Mouse (Mus musculus) lung, postnatal 0 days (tissue): ENCODE data around the gene Farsa. TPM values are rescaled to one million over a fixed set of nuclear protein-coding genes. Genes with fewer than 3 reads are reported as not detected.

ENCODE experiments used
- ATAC-seq: fragments of 200-750 bp; cut with Nextera tagmentation; 2 replicates; pipeline ENCODE4 v1.8.0; 2017; ENCODE audit warnings: moderate library complexity
- DNase-seq: peaks from one replicate; pipeline ENCODE4 v3.0.0-alpha.2; 2016; ENCODE audit warnings: low spot score
- H3K27ac ChIP-seq: fragments of 300-500 bp; sonication (generic); 2 replicates; pipeline ENCODE4 v1.5.1; 2014; ENCODE audit warnings: antibody characterized with exemption, mild to moderate bottlenecking, low read length, mixed read lengths
- H3K27me3 ChIP-seq: fragments of 300-500 bp; sonication (generic); replicated peaks from 2 replicates; pipeline ENCODE4 v1.6.1; 2014; ENCODE audit warnings: low read length, mixed read lengths; ENCODE audit not compliant: insufficient read depth
- H3K36me3 ChIP-seq: fragments of 300-500 bp; sonication (generic); 2 replicates; pipeline ENCODE4 v1.6.1; 2014; ENCODE audit warnings: low read length, mixed read lengths; ENCODE audit not compliant: insufficient read depth
- H3K4me1 ChIP-seq: fragments of 300-500 bp; sonication (generic); 2 replicates; pipeline ENCODE4 v1.6.1; 2014; ENCODE audit warnings: antibody characterized with exemption, low read depth, low read length, mixed read lengths; ENCODE audit not compliant: insufficient read depth
- H3K4me2 ChIP-seq: fragments of 300-500 bp; sonication (generic); replicated peaks from 2 replicates; pipeline ENCODE4 v1.6.1; 2014; ENCODE audit warnings: low read depth, mild to moderate bottlenecking, low read length, moderate library complexity, mixed read lengths
- H3K4me3 ChIP-seq: fragments of 300-500 bp; sonication (generic); 2 replicates; pipeline ENCODE4 v1.5.1; 2014; ENCODE audit warnings: low read depth, low read length
- H3K9ac ChIP-seq: fragments of 300-500 bp; sonication (generic); replicated peaks from 2 replicates; pipeline ENCODE4 v1.6.1; 2014; ENCODE audit warnings: low read depth, mild to moderate bottlenecking
- H3K9me3 ChIP-seq: fragments of 300-500 bp; sonication (generic); 2 replicates; pipeline ENCODE4 v1.6.1; 2016; ENCODE audit warnings: low read length, mixed read lengths
- CTCF ChIP-seq: IDR thresholded peaks from 2 replicates; pipeline ENCODE4 v1.5.1; 2016; ENCODE audit warnings: antibody characterized with exemption, mild to moderate bottlenecking
- EP300 ChIP-seq: IDR thresholded peaks from 2 replicates; pipeline ENCODE4 v1.6.1; 2016; ENCODE audit warnings: antibody characterized with exemption, mild to moderate bottlenecking, control low read depth
- WGBS: fragments of 180-500 bp; shearing (Covaris S2); extraction: QIAGEN DNeasy Blood & Tissue Kit; methylation state at CpG from one replicate; pipeline ENCODE4 v1.1.7; 2014; 5-methylcytosine and 5-hydroxymethylcytosine counted together
- polyA plus RNA-seq: library from polyadenylated mRNA; unstranded; fragments of >200 nt; fragmentation: Nextera tagmentation; extraction: Ambion mirVana; gene quantifications from 2 replicates; pipeline ENCODE4 v1.2.1, GENCODE M21; 2015

The Farsa gene
- polyA plus RNA-seq, 1 experiment from 2014 or later = 44.0 TPM

DNA sequence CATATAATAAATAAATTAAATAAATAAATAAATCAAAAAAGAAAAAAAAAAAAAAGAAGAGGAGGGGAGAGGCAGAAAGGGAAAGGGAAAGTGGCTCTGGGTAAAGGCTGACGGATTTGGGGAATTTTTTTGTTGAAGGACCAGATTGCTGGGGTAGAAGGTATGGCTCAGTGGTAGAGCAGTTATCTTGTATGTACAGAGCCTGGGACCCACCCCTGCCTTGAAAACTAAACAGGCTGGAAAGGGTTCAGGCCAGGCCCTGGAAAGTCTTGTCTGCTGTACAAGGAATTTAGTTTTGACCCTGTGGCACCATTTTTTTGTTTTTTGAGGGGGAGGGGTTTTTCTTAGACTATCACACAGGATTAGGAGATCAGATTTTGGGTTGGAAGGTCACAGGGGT is 22.1 kb downstream of the Farsa start:
- Histone ChIP-seq H3K4me1 (no peaks in the 10 kb centered on the region), H3K9ac (no peak overlapping the region), H3K36me3 (no peaks in the 10 kb centered on the region), H3K4me3 (no peak overlapping the region), H3K27ac (no peak overlapping the region), H3K27me3 (no peaks in the 10 kb centered on the region), H3K9me3 (no peaks in the 10 kb centered on the region), H3K4me2 (no peak overlapping the region)
- DNase-seq (no peak), ATAC-seq (no peak)
- 79% methylated on average over 1 of the region's 1 CpGs for WGBS
- TF ChIP-seq CTCF (no peak), EP300 (no peak)

DNA sequence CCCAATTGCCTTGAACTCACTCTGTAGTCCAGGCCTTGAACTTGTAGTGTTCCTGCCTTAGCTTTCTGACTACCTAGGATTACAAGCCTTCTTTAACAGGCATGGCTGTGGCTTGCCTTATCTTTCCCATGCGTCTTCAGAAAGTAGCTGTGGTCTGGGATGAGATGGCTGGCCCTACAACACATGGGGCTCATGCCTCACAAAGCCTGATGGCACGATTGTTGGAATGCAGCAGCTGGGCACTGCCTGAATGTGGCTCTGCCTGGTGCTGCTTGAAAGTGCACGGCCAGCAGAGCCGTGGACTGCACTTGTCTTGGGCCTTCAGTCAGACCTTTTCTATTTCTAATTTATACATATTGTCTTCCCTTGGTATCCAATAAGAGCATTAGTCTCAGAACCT is 27.9 kb downstream of the Farsa start:
- no peaks in the 10 kb centered on the region for H3K9me3 ChIP-seq
- WGBS = 81% methylated on average over 4 of the region's 4 CpGs

DNA sequence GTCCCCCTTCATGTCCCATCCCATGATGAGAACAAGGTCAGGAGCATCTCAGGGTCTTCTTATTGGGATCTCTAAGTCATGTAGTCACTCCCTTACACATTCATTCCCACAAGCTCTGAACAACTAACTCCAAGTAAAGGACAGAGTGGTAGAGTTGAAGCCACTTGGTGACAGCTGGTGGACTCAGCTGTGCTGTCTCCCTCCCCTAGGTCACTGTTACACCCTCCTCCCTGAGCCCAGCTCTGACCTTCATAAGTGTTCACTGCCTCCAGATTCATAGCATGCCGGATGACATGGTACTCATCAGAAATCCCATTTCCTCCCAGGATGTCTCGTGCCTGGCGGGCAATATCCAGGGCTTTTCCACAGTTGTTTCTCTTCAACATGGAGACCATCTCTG is 31.5 kb downstream of the Farsa start:
- no peak for ATAC-seq
- Histone ChIP-seq H3K4me2 (no peak overlapping the region), H3K9me3 (no peaks in the 10 kb centered on the region), H3K4me3 (no peak overlapping the region), H3K9ac (no peak overlapping the region), H3K27ac (no peak overlapping the region), H3K4me1 (0 out of 2 replicates have a peak, but pooled peaks cover 4% of the 10 kb centered on the region), H3K36me3 (0 out of 2 replicates have a peak, but pooled peaks cover 18% of the 10 kb centered on the region), H3K27me3 (no peaks in the 10 kb centered on the region)
- WGBS = 96% methylated on average over 3 of the region's 3 CpGs
- no peak for DNase-seq
- no peak for TF ChIP-seq EP300
- no peak for TF ChIP-seq CTCF

More for the DNA sequence above, 27.9 kb downstream of the Farsa start:
- Histone ChIP-seq H3K4me2 (no peak overlapping the region), H3K27ac (no peak overlapping the region), H3K27me3 (no peaks in the 10 kb centered on the region), H3K9ac (no peak overlapping the region), H3K4me1 (no peaks in the 10 kb centered on the region), H3K36me3 (0 out of 2 replicates have a peak, but pooled peaks cover 18% of the 10 kb centered on the region), H3K4me3 (no peak overlapping the region)
- no peak for ATAC-seq
- TF ChIP-seq CTCF = no peak
- DNase-seq = no peak

DNA sequence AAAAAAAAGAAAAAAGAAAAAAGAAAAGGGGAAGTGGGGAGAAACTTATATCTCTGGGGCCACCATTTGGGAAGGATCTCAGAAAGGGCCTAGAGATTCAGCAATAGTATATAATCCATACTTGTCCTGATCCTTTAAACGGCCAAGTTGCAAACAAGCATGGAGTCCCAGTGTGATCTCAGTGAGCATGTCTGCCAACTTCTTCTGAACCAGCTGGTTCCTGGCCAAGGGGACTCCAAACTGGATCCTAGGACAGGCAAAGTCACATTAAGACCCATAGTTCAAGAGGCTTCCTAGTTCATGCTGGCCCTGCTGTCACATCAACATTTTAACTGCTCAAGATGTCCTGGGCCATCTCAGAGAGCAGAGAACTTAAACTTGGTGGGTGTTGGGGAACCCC is 32.4 kb downstream of the Farsa start:
- H3K27ac ChIP-seq = no peak overlapping the region
- H3K9ac ChIP-seq = no peak overlapping the region
- H3K4me1 ChIP-seq = 0 out of 2 replicates have a peak, but pooled peaks cover 4% of the 10 kb centered on the region
- no peak for ATAC-seq
- H3K4me2 ChIP-seq = no peak overlapping the region
- WGBS = 83% methylated on average over 1 of the region's 1 CpGs
- no peaks in the 10 kb centered on the region for H3K9me3 ChIP-seq
- H3K27me3 ChIP-seq = no peaks in the 10 kb centered on the region
- H3K4me3 ChIP-seq = no peak overlapping the region
- no peak for DNase-seq
- no peak for TF ChIP-seq CTCF
- TF ChIP-seq EP300 = no peak
- H3K36me3 ChIP-seq = 0 out of 2 replicates have a peak, but pooled peaks cover 18% of the 10 kb centered on the region

DNA sequence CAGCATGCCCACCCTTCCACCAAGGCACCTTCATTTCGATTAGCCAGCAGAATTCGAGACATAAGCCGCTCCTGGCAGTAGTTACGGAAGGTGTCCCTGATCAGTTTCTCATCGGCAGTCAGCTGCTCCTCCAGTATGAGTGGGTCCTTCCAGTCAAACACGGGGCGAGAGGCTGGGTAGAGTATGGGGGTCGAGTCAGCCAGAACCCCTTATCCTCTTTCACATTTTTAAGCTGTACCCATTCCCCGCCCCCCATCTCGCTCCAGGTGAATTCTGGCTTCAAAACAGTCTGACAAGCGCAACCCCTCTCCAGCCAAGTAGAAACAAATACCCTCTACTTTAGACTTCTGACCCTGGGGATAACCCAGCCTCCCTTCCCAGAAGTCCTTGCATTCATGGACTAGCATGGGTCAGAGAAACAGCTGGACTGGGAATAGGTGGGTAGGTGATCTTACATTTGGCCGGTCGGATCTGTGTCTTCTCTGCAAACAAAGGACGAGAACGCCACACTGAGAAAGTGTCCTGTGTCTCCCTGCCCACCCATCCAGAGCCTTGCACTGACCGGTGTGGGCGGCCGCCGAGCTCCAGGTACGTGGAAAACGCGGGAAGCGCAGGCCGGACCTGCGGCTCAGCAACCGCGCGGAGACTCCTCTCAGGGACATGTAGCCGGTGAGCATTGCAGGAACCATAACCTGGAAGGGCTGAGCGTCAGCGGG is 36.4 kb downstream of the Farsa start:
- 9% methylated on average over 30 of the region's 31 CpGs for WGBS
- 0 out of 2 replicates have a peak, but pooled peaks cover 4% of the 10 kb centered on the region for H3K36me3 ChIP-seq
- TF ChIP-seq EP300 = no peak
- TF ChIP-seq CTCF = no peak
- no peak for ATAC-seq
- peak overlapping the region; percentile 81 for H3K4me2 ChIP-seq
- H3K4me1 ChIP-seq = 0 out of 2 replicates have a peak, but pooled peaks cover 4% of the 10 kb centered on the region
- H3K27ac ChIP-seq = 0 out of 2 replicates have a peak overlapping the region, but pooled peaks have one; percentile 4
- peak overlapping the region; percentile 50 for H3K4me3 ChIP-seq
- no peaks in the 10 kb centered on the region for H3K9me3 ChIP-seq
- no peak for DNase-seq
- H3K9ac ChIP-seq = peak overlapping the region; percentile 45
- H3K27me3 ChIP-seq = no peaks in the 10 kb centered on the region

DNA sequence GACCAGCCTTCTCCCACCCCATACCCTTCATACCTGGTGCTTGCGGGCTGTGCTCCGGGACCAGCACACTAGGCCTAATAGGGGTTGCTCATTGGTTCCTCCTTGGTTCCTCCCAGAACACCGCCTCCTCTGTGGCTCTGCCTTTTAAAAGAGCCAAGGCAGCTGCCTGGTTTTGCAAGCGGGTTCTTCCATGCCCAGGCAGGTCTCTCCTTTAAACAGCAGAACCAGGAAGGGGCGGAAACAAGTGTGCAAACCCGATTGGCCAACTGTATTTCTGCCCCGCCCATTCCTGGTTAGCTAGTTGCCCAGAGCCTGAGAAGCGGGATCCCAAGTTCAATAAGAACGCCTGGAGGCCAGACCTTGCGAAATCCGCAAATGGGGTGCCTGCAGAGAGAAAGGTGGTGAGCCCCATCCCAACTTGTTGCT is 36.9 kb downstream of the Farsa start, which contains the start of gene Gcdh:
Gene Gcdh, minus strand, starts transcription at position 213 of the 426 bp plus-strand sequence.
- peak within 1 kb of the TSS; percentile 45 for H3K9ac ChIP-seq
- ATAC-seq (peak; percentile 100), DNase-seq (peak; percentile 99)
- 0 out of 2 replicates have a peak within 1 kb of the TSS, but pooled peaks have one; percentile 4 for H3K27ac ChIP-seq
- peak within 1 kb of the TSS; percentile 50 for H3K4me3 ChIP-seq
- no peaks in the 10 kb centered on the region for H3K27me3 ChIP-seq
- no peaks in the 10 kb centered on the region for H3K36me3 ChIP-seq
- H3K4me1 ChIP-seq = 0 out of 2 replicates have a peak, but pooled peaks cover 4% of the 10 kb centered on the region
- WGBS = under 1% methylated on average over 11 of the region's 11 CpGs
- TF ChIP-seq CTCF (no peak), EP300 (peak; percentile 83)
- no peaks in the 10 kb centered on the region for H3K9me3 ChIP-seq
- H3K4me2 ChIP-seq = peak within 1 kb of the TSS; percentile 81
